Mouse (Mus musculus) erythroblast, embryonic 14.5 days (primary cell): ENCODE measurements around the gene Pnrc2.

Experiments
- GATA1 ChIP-seq: IDR thresholded peaks from 2 replicates; pipeline ENCODE4 v1.6.1; 2012; ENCODE audit warnings: low read length, inconsistent platforms, mixed read lengths
- TAL1 ChIP-seq: IDR thresholded peaks from 3 replicates; pipeline ENCODE4 v1.6.1; 2012; ENCODE audit warnings: low read length, inconsistent platforms, mixed read lengths

DNA sequence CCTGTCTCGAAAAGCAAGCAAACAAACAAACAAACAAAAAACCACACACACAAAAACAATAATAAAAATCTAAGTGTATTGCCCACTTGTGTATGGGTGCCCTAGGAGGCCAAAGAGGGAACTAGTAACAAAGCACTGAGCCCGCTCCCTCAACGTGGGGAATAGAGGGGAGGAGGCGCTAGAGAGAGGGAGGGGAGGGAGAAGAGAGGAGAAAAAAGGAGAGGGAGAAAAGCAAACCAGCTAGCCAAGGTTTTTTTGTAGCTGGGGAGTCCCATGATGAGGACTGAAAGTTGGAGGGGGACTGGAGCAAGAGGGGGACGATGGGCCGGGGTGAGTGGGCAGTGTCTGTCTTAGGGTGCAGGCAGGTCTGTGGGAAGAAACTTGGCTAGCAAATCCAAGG is 18.6 kb downstream of the Pnrc2 start:
- TF ChIP-seq GATA1: no peak
- TF ChIP-seq TAL1: no peak
